Mouse (Mus musculus): ENCODE measurements at regions not wholly inside any gene's neighbourhood (a gene's known extent, or its start where the extent isn't known, plus 50 kb on each side); places are given as distances from the start of the nearest gene placed in this dataset.

DNA sequence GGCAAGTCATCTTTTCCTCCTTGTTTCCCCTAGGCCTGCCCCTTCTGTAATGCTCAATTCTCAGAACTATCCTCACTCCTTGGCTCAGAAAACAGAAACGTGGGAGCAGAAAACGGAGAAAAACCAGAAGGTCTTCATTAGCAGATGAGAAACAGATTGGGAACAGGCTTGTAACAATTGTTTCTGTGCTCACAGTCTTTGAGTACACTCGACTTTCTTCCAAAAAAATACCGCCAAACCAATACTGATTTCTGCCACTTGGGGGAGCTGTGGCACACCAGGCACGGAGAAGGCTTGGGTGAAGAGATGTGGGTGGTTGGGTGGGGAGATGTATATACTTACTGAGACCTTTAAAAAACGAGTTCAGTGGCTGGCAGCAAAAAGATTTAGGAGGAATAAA is 80.8 kb upstream of the 4930583I09Rik start:
- peak; percentile 37 for DNase-seq (ENCODE audit: low read depth)

DNA sequence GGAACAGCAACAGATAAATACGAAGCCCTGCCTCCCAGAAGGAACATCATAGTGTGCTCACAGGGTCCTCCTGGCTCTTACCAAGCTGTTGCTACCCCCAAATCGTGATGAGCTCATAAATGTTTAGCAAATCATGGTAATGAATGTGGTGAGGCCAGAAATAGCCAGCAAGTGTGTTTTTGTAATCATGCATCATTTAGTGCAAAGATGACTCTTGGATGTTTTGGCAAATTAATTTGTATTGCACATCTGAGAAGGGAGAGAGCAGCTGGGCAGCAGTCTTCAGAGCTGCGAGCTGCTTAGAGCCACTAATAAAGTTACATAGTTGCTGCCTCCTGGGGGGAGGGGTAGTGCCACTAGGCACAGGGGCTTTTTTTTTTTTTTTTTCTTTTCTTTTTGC is 79.8 kb upstream of the 4930583I09Rik start:
- no peak for DNase-seq (ENCODE audit: low read depth)

DNA sequence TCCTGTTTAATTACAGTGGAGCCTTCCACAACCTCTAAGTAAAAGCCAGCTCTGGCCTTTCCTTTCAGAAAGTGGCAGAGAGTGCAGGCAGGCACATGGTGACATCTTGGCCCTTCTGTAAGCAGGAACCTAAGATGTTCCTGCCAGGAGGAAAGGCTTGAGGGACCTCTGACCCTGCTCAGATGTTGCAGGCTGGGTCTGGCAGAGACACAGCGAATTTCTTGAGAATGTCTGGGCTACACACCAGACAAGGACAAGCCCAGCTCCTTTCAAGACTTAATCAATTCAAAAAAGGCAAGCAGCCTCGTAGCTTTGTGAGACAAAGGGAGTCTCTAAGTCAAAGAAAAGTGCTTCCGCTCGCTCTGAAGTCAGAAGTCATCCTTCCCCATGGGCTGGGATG is 79.2 kb upstream of the 4930583I09Rik start:
- no peak for DNase-seq (ENCODE audit: low read depth)

DNA sequence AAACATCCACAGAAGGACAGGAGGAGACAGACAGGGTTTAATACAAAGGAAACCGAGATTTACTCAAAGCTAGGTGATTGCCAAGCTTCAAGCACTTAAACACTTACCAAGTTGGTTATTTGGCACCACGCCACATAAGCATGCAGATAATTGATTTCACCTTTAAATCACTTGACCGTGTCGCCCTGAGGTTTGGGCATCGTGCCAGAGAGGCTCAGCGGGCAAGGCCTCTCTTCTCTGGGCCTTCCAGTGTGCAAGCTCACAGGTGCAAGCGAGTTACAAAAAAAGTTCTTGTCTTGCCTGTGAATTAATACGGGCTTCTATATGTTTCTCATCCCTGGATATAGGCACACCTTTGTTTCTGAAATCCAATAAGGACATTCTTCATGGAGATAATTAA is 78.4 kb upstream of the 4930583I09Rik start:
- peak; percentile 16 for DNase-seq (ENCODE audit: low read depth)

DNA sequence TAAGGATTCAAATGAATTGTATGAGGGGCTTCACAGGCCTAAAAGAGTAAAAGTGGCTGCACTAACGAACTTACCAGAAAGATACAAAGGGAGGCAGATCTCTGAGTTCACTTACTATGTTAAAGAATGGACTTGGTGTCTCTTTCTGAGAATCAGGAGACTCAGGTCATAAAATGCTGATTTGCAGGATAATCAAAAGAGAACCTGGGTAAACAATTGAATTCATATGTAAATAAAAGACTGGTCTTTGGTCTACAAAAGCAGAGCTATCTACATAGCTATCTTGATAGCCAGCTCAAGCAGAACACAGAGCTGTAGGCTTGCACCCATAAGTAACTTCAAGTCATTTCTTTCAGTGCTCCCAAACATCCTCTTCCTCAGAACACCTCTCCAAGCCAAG is 72.8 kb upstream of the 4930583I09Rik start:
- no peak for DNase-seq (ENCODE audit: low read depth)

DNA sequence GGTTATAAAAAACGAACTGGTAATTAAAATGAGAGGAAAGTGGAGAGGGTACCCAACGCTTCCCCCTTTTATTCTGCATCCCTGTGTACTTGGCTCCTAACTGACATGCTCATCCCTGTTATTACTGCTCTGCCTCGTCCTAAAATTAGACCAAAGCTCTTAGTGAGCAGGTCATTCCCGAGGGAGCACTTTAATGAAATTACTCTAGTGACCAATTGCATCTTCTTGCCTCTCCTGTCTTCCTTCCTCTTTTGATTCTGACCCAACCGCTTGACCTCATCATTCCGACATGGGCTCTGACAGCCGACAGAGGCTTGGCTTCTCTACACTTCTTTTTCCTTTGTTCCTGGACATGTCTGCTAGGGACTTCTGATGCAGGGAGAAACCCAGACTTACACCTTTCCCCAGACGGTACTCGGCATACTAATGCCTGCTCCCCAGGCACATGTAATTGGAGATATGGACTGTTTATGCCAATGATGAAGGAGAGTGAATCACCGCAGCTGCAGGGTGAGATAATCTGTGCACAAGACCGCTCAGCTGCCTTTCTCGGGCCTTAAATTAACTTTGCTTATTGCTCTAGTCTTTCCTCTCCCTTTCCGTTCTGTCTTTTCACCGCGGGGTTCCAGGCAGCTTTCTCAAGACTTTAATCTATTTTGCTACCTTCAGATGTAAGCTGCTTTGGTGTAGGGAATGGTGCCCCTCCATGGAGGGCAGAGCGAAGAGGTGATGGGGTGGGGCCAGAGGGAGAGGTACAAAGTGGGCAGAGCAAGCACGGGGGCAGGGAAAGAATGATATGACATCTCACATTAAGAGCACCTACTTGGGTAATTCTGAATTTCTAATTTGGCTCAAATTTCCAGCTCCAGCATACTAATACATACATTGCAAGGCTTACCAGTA is 66.1 kb upstream of the 4930583I09Rik start:
- no peak for DNase-seq (ENCODE audit: low read depth)

DNA sequence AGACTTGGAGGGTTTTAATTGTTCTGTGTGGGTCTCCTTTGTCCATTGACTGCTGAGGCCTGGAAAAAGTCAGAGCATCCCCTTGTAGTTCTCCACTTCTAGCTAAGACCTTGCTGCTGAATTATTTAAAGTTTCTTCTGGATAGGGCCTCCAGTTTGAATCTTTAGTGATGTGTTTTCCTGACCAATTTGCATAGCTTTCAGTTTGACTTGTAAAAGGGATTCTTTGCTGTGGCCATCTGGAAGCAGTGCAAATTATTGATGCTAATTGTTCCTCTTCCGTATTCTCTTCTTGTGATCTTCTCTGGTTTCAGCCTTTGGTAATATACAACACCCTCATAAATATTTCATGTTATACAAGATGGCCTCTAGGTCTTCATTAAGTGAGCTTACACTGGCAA is 61.6 kb upstream of the 4930583I09Rik start:
- DNase-seq (ENCODE audit: low read depth): no peak

DNA sequence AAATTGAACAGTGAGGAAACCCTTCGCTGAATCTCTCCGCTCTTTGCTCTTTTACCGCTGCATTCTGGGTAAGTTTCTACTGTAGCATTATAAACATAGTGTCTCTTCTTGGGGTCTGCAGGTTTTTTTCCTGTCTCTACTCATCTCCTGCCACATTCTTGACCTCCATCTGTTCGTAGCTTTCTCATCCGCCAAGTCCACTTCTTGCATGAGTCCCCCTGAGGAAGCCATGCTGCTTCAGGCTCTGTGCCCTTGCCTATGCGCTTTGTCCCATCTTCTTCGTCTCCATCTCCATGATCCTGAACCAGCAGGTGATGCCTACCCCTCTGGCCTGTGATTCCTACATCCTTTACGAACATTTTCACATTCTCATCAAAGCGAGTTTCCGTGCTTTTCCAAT is 60.0 kb upstream of the 4930583I09Rik start:
- no peak for DNase-seq (ENCODE audit: low read depth)

DNA sequence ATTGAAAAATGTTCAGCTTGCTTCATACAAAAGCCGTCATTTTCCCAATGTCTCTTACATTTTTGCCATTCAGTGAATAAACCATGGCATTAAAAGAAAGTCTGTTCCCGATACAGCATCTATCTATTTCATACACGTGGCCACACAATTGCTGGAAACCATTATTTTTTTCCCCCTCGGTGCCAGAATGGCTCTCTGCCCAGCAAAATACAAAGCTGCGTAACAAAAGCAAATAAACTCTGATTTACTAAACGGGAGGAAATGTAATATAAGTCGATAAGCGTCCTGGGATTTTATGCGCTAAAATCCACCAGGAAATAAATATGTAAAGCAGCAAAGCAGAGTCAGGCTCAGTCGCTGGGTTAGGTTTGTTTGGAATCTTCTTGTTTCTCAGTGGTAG is 59.6 kb upstream of the 4930583I09Rik start:
- no peak for DNase-seq (ENCODE audit: low read depth)

DNA sequence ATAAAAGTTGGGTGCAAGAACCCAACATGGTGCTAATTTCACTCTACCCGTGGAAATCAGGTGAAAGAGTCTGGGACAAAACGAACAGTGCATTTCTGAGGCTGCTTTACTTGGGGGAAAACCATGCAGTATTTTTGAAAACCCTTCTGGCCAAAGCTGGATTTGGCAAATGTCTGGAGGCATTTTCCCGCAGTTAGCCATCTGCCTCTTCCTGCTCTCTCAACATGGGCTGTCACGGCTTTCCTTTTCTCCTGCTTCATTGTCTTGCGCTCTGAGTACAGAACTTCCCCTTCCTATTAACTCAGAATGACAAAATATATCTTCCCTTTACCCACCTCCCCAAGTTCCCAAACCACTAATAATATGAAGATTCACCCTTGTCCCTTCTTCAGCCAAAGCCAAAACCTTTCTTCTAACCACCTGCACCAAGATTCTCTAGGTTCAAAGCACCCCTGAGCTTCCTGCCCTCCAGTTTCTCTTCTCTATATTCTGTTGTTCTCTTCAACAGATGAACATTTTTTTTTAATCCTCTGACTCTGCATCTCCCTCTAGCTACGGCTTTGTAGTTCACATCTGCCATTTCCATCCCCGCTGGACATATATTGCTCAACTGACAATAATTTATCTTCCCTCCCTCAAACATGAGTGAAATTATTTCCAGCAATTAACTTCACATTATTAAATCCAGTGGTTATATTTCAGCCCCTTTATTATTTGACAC is 57.5 kb upstream of the 4930583I09Rik start:
- no peak for DNase-seq (ENCODE audit: low read depth)

All from NIH3T3 (cell line).